Mouse (Mus musculus): ENCODE measurements at regions not wholly inside any gene's neighbourhood (a gene's known extent, or its start where the extent isn't known, plus 50 kb on each side); places are given as distances from the start of the nearest gene placed in this dataset.

DNA sequence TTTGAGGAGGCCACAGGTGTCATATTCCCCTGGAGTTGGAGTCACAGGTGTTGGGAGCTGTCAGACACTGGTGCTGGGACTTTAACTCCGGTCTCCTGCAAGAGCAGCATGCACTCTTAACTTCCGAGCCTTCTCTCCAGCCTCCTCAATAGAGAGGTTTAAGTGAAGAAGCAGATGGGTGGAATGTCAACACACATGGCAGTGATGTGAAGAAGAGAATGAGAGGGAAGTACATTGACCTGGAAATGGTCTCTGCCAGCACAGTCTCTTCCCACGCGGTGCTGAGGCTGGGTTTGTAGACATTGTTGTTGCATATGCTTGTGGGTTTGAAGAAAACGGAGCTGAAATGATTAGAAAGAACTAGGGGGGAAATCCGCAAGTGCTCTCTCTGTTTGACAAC is 112.0 kb upstream of the Fn1 start:
- DNase-seq (ENCODE audit: low spot score in 2 of 2), result no peak

- DNase-seq (ENCODE audit: low spot score in 2 of 2), result no peak
These were observed 110.5 kb upstream of the Fn1 start for GRCm38 (mm10) chr1:71763530-71763929.

- DNase-seq (ENCODE audit: low spot score in 2 of 2), result no peak
These were observed 107.3 kb upstream of the Fn1 start for GRCm38 (mm10) chr1:71760342-71760741.

DNA sequence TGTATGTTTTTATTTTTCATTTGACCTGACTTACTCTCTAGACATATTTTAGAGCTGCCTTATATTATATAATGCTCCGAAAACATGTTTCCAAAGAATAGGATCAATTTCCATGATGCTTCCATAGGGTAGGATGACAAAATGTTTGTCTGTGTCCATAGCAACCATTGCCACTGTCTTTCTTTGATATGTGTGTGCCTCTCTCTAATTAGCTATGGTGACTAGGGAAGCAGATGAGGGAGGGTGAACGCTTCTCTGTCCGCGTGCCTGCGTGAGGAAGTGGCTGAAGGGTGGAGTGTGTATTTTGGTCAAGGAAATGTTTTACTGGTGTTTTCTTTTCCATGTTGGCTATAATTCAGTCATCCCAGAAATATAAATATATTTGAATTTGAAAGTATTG is 104.2 kb upstream of the Fn1 start:
- DNase-seq (ENCODE audit: low spot score in 2 of 2), result no peak

DNA sequence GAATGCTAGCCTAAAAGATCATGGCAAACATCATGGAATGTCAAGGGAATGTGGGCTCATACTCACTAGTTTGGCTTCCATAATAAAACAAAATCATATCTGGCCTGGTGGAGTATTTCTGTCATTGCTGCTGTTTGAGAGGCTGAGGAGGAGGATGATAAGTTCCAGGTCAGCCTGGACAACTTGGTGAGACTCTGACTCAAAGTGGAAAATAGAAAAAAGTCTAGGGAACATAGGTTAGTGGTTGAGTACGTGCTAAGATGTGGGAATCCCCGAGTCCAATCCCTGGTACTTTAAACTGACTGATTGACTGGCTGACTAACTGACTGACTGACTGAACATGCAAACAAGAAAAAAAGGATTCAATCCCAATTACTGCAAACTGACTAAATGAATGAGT is 103.2 kb upstream of the Fn1 start:
- no peak for DNase-seq (ENCODE audit: low spot score in 2 of 2)

DNA sequence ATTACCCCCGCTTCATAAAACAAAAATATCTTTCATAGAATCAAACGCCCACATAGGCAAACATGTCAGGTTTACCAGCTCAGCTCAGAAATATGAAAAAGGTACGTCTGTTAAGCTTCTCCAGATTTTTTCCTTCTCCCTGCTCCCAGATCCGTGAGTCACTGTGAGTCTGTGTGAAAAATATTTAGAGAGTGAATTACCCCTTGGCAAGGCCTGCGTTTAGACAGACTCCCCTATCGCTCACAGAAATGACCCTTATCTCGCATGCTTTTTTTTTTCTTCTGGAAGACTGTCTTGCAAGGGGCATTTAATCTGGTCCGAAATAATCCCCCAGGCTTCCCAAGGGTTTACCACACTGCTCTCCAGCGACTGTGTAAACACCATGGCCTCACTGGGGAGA is 102.4 kb upstream of the Fn1 start:
- DNase-seq (ENCODE audit: low spot score in 2 of 2), result no peak

- DNase-seq (ENCODE audit: low spot score in 2 of 2), result no peak
These were observed 99.4 kb upstream of the Fn1 start for GRCm38 (mm10) chr1:71752351-71752750.

DNA sequence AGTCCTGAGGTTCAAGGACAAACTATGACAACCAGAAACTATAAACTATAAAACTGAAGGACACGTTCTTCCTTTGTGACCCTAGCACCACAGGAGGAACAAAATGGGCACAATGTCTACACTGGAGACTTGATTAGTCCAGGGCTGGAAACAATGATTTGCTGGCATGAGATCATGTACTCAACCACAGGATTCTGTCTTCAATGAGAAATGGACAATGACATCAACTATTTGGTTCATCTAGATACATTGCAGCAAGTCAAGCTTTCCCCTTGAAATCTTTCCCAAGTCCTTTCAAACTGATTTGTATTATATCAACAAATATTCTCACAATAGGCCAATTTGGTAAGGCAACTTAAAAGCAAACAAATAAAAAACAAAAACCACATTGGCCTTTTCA is 98.6 kb upstream of the Fn1 start:
- DNase-seq (ENCODE audit: low spot score in 2 of 2), result no peak

GRCm38 (mm10) chr1:71735606-71736005 is 82.6 kb upstream of the Fn1 start:
- DNase-seq (ENCODE audit: low spot score in 2 of 2), result no peak

DNA sequence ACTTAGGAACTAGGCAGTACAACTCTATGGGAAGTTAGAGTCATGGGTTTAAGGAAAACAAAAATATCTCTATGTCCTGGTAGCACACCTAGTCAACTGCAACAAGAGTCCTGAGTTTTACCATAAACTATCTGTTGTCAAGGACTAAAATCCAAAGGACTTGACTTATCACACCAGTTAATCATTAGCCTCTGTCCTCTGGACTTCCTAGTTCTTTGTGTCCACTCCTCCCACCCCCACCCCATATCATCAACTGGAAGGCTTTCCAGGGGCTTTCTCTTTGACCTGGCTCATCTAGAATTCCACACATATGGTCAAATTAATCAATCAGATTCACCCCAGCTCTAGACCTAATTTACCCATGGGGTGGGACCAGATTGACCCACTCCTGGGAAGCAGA is 78.6 kb upstream of the Fn1 start:
- DNase-seq (ENCODE audit: low spot score in 2 of 2), result no peak

DNA sequence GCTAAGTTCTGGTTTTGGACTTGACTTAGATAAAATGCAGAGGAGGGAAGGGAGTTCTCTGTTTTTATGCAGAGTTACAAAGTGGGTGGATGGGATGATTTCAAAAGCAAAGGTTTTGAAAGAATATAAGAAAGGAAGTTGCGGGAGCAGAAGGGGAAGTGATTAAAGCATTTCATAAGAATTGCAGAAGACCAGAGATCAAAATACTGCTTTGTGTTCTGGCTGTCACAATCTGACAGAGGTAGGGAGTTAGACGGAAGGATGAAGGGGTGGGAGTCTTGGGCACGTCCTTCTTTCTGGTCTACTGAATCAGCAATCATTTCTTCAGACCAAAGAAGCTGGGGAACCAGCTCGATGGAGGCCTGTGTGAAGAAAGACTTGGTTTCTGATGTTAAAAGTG is 78.0 kb upstream of the Fn1 start:
- no peak for DNase-seq (ENCODE audit: low spot score in 2 of 2)

GRCm38 (mm10) chr1:71728852-71729347 is 75.9 kb upstream of the Fn1 start:
- no peak for DNase-seq (ENCODE audit: low spot score in 2 of 2)

DNA sequence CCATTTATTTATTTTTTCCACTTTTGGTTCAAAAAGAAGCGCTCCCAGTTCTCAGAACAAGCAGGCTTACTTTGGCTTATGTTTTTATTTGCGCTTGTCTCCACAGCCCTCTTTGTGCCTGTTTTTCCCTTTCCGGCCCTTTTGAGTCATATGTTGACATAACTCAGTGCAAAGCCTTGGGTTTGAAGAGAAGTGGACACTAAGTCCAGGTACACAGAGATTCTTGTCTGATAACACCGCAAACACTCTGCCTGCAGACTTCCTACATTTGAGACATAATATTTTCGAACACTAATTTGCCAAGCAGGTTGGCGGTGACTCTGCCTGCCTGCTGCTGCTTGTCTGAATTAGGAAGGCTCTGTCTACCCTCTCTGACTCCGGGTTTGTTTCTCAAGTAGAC is 70.8 kb upstream of the Fn1 start:
- DNase-seq (ENCODE audit: low spot score in 2 of 2), result no peak

DNA sequence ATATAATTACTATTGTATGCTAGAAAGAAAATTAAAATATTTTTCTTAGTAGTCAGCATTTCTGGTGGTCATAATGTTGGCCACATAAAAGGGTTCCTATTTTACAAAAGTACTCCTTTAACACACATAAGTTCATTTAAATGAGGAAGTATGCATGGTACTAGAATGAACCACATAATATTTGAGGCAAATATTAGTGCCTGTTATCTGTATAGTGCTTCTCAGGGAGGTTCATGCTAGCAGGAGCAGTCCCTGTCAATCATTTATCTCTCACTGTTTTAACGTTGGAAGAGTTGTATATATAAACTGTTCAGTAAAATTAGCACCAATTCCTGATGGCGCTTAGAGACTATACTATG is 70.0 kb upstream of the Fn1 start:
- DNase-seq (ENCODE audit: low spot score in 2 of 2), result no peak

- no peak for DNase-seq (ENCODE audit: low spot score in 2 of 2)
These were observed 69.4 kb upstream of the Fn1 start for GRCm38 (mm10) chr1:71722211-71723038.
